Mouse (Mus musculus) embryonic facial prominence, embryonic 12.5 days (tissue): Measurements from ENCODE around the gene Atraid. TPM values are rescaled to one million over a fixed set of nuclear protein-coding genes. Genes with fewer than 3 reads are reported as not detected.
"Not testable (repeated sequence)": the region's sequence is repeated elsewhere in the genome, so short reads cannot be mapped to it uniquely, and the experiment has no call there.

ENCODE experiments used
- ATAC-seq: fragments of 200-750 bp; cut with Nextera tagmentation; 2 replicates; pipeline ENCODE4 v1.8.0; 2017; ENCODE audit not compliant: insufficient number of reproducible peaks, insufficient read depth, low FRiP score, low TSS enrichment
- H3K27ac ChIP-seq: fragments of 300-500 bp; sonication (generic); 2 replicates; pipeline ENCODE4 v1.5.1; 2016; ENCODE audit warnings: mild to moderate bottlenecking
- H3K27me3 ChIP-seq: fragments of 300-500 bp; sonication (generic); 2 replicates; pipeline ENCODE4 v1.6.1; 2016; ENCODE audit warnings: mild to moderate bottlenecking, moderate library complexity
- H3K36me3 ChIP-seq: fragments of 300-500 bp; sonication (generic); 2 replicates; pipeline ENCODE4 v1.6.1; 2016; ENCODE audit warnings: mild to moderate bottlenecking
- H3K4me1 ChIP-seq: fragments of 300-500 bp; sonication (generic); 2 replicates; pipeline ENCODE4 v1.6.1; 2016
- H3K4me2 ChIP-seq: fragments of 300-500 bp; sonication (generic); replicated peaks from 2 replicates; pipeline ENCODE4 v1.6.1; 2016; ENCODE audit warnings: mild to moderate bottlenecking, moderate library complexity
- H3K4me3 ChIP-seq: fragments of 300-500 bp; sonication (generic); 2 replicates; pipeline ENCODE4 v1.5.1; 2016; ENCODE audit warnings: mild to moderate bottlenecking
- H3K9ac ChIP-seq: fragments of 300-500 bp; sonication (generic); 2 replicates; pipeline ENCODE4 v1.6.1; 2016; ENCODE audit warnings: mild to moderate bottlenecking, moderate library complexity
- H3K9me3 ChIP-seq: fragments of 300-500 bp; sonication (generic); 2 replicates; pipeline ENCODE4 v1.6.1; 2016; ENCODE audit warnings: mild to moderate bottlenecking, moderate library complexity
- WGBS: fragments of 180-500 bp; shearing (Covaris S2); methylation state at CpG from one replicate; pipeline ENCODE4 v1.1.7; 2016; 5-methylcytosine and 5-hydroxymethylcytosine counted together
- polyA plus RNA-seq: library from polyadenylated mRNA; unstranded; fragments of >200 nt; fragmentation: Nextera tagmentation; extraction: Ambion mirVana; gene quantifications from 2 replicates; pipeline ENCODE4 v1.2.1, GENCODE M21; 2016

Atraid gene
- 117 and 118 TPM in 2 replicates for polyA plus RNA-seq

GRCm38 (mm10) chr5:31047848-31048762, at the start of gene Atraid:
Gene Atraid, plus strand, starts transcription at chr5:31048312.
- H3K4me3 ChIP-seq = peak within 1 kb of the TSS; percentile 56
- no peaks in the 10 kb centered on the region for H3K27me3 ChIP-seq
- H3K36me3 ChIP-seq = peaks cover 18% of the 10 kb centered on the region; the same call in 1 of the 2 replicates
- peak within 1 kb of the TSS; percentile 69 for H3K9ac ChIP-seq
- H3K4me1 ChIP-seq = peaks cover 7% of the 10 kb centered on the region; the same call in 1 of the 2 replicates
- no peaks in the 10 kb centered on the region for H3K9me3 ChIP-seq
- ATAC-seq = peak; percentile 97
- H3K4me2 ChIP-seq = peak within 1 kb of the TSS; percentile 79
- peak within 1 kb of the TSS; percentile 88 for H3K27ac ChIP-seq
- under 1% methylated on average over 73 of the region's 73 CpGs for WGBS

- no peak for ATAC-seq
Observed at GRCm38 (mm10) chr5:30999324-30999723, 48.8 kb upstream of the Atraid start.

GRCm38 (mm10) chr5:31000122-31000521, 48.0 kb upstream of the Atraid start:
- Histone ChIP-seq H3K27me3 (no peaks in the 10 kb centered on the region), H3K27ac (no peak overlapping the region), H3K36me3 (no peaks in the 10 kb centered on the region), H3K4me3 (no peak overlapping the region), H3K9ac (no peak overlapping the region), H3K4me1 (no peaks in the 10 kb centered on the region), H3K9me3 (no peaks in the 10 kb centered on the region), H3K4me2 (no peak overlapping the region)
- 65% methylated on average over 7 of the region's 7 CpGs for WGBS
- no peak for ATAC-seq

More at GRCm38 (mm10) chr5:30999324-30999723, 48.8 kb upstream of the Atraid start:
- H3K27me3 ChIP-seq = no peaks in the 10 kb centered on the region
- H3K9me3 ChIP-seq = no peaks in the 10 kb centered on the region
- H3K36me3 ChIP-seq = no peaks in the 10 kb centered on the region
- no peaks in the 10 kb centered on the region for H3K4me1 ChIP-seq
- H3K4me2 ChIP-seq = no peak overlapping the region
- H3K9ac ChIP-seq = no peak overlapping the region
- H3K4me3 ChIP-seq = no peak overlapping the region
- 69% methylated on average over 5 of the region's 5 CpGs for WGBS
- H3K27ac ChIP-seq = no peak overlapping the region

GRCm38 (mm10) chr5:31000993-31001392, 47.1 kb upstream of the Atraid start:
- 74% methylated on average over 2 of the region's 2 CpGs for WGBS
- no peak overlapping the region for H3K9ac ChIP-seq
- H3K4me2 ChIP-seq = no peak overlapping the region
- no peak for ATAC-seq
- no peaks in the 10 kb centered on the region for H3K36me3 ChIP-seq
- no peaks in the 10 kb centered on the region for H3K27me3 ChIP-seq
- no peaks in the 10 kb centered on the region for H3K4me1 ChIP-seq
- H3K9me3 ChIP-seq = no peaks in the 10 kb centered on the region
- H3K27ac ChIP-seq = no peak overlapping the region
- H3K4me3 ChIP-seq = no peak overlapping the region

GRCm38 (mm10) chr5:31001560-31001959, 46.6 kb upstream of the Atraid start:
- H3K36me3 ChIP-seq = no peaks in the 10 kb centered on the region
- 82% methylated on average over 4 of the region's 4 CpGs for WGBS
- H3K4me1 ChIP-seq = no peaks in the 10 kb centered on the region
- H3K9ac ChIP-seq = no peak overlapping the region
- no peak overlapping the region for H3K4me2 ChIP-seq
- H3K27ac ChIP-seq = no peak overlapping the region
- no peak for ATAC-seq
- no peaks in the 10 kb centered on the region for H3K27me3 ChIP-seq
- H3K4me3 ChIP-seq = no peak overlapping the region
- H3K9me3 ChIP-seq = no peaks in the 10 kb centered on the region

- no peak for ATAC-seq
- no peaks in the 10 kb centered on the region for H3K9me3 ChIP-seq
- H3K4me2 ChIP-seq = no peak overlapping the region
- 5% methylated on average over 5 of the region's 5 CpGs for WGBS
- no peaks in the 10 kb centered on the region for H3K27me3 ChIP-seq
- H3K36me3 ChIP-seq = no peaks in the 10 kb centered on the region
- H3K4me3 ChIP-seq = no peak overlapping the region
- no peak overlapping the region for H3K9ac ChIP-seq
- H3K4me1 ChIP-seq = no peaks in the 10 kb centered on the region
- H3K27ac ChIP-seq = no peak overlapping the region
Observed at GRCm38 (mm10) chr5:31004184-31004583, 43.9 kb upstream of the Atraid start.

GRCm38 (mm10) chr5:31012737-31013136, 35.4 kb upstream of the Atraid start:
- WGBS = 66% methylated on average over 3 of the region's 3 CpGs
- ATAC-seq = no peak

GRCm38 (mm10) chr5:31015913-31016312, 32.2 kb upstream of the Atraid start:
- Histone ChIP-seq H3K4me3 (no peak overlapping the region), H3K9me3 (no peaks in the 10 kb centered on the region), H3K9ac (no peak overlapping the region), H3K36me3 (no peaks in the 10 kb centered on the region), H3K4me2 (no peak overlapping the region), H3K27ac (no peak overlapping the region), H3K27me3 (no peaks in the 10 kb centered on the region), H3K4me1 (no peaks in the 10 kb centered on the region)
- no peak for ATAC-seq
- 63% methylated on average over 2 of the region's 2 CpGs for WGBS

More at GRCm38 (mm10) chr5:31012737-31013136, 35.4 kb upstream of the Atraid start:
- H3K4me3 ChIP-seq = no peak overlapping the region
- no peak overlapping the region for H3K9ac ChIP-seq
- H3K27me3 ChIP-seq = no peaks in the 10 kb centered on the region
- no peaks in the 10 kb centered on the region for H3K36me3 ChIP-seq
- no peak overlapping the region for H3K4me2 ChIP-seq
- no peaks in the 10 kb centered on the region for H3K4me1 ChIP-seq
- H3K27ac ChIP-seq = no peak overlapping the region
- no peaks in the 10 kb centered on the region for H3K9me3 ChIP-seq

GRCm38 (mm10) chr5:31021790-31022189, 26.3 kb upstream of the Atraid start:
- WGBS = 90% methylated on average over 5 of the region's 5 CpGs
- not testable (repeated sequence) for H3K4me3 ChIP-seq

GRCm38 (mm10) chr5:31022690-31023089, 25.4 kb upstream of the Atraid start:
- no peak for ATAC-seq
- no peaks in the 10 kb centered on the region for H3K9me3 ChIP-seq
- no peaks in the 10 kb centered on the region for H3K4me1 ChIP-seq

More at GRCm38 (mm10) chr5:31021790-31022189, 26.3 kb upstream of the Atraid start:
- not testable (repeated sequence) for H3K27ac ChIP-seq, H3K36me3 ChIP-seq, H3K4me1 ChIP-seq, H3K27me3 ChIP-seq, H3K9ac ChIP-seq, ATAC-seq, H3K4me2 ChIP-seq, H3K9me3 ChIP-seq

GRCm38 (mm10) chr5:31023254-31023653, 24.9 kb upstream of the Atraid start:
- ATAC-seq = no peak
- Histone ChIP-seq H3K4me2 (no peak overlapping the region), H3K27me3 (no peaks in the 10 kb centered on the region), H3K27ac (no peak overlapping the region), H3K9me3 (no peaks in the 10 kb centered on the region), H3K36me3 (no peaks in the 10 kb centered on the region), H3K4me3 (no peak overlapping the region), H3K4me1 (no peaks in the 10 kb centered on the region), H3K9ac (no peak overlapping the region)
- 10% methylated on average over 4 of the region's 4 CpGs for WGBS

More at GRCm38 (mm10) chr5:31022690-31023089, 25.4 kb upstream of the Atraid start:
- WGBS = 27% methylated on average over 1 of the region's 1 CpGs
- Histone ChIP-seq H3K36me3 (no peaks in the 10 kb centered on the region), H3K4me3 (no peak overlapping the region), H3K27ac (no peak overlapping the region), H3K4me2 (no peak overlapping the region), H3K27me3 (no peaks in the 10 kb centered on the region), H3K9ac (no peak overlapping the region)

GRCm38 (mm10) chr5:31024641-31025040, 23.5 kb upstream of the Atraid start:
- Histone ChIP-seq H3K36me3 (no peaks in the 10 kb centered on the region), H3K4me1 (no peaks in the 10 kb centered on the region), H3K9ac (no peak overlapping the region), H3K4me2 (no peak overlapping the region), H3K27ac (no peak overlapping the region), H3K4me3 (no peak overlapping the region), H3K27me3 (no peaks in the 10 kb centered on the region), H3K9me3 (no peaks in the 10 kb centered on the region)
- ATAC-seq = no peak
